Mouse (Mus musculus): ENCODE data around the gene Dnah8. TPM values are rescaled to one million over a fixed set of nuclear protein-coding genes. Genes with fewer than 3 reads are reported as not detected.
"Not testable (repeated sequence)": the region's sequence is repeated elsewhere in the genome, so short reads cannot be mapped to it uniquely, and the experiment has no call there.

Dnah8 gene
- polyA plus RNA-seq, 1 experiment from 2014 or later, result 2.1 TPM

- H3K36me3 ChIP-seq; H3K4me1 ChIP-seq; H3K27ac ChIP-seq (replicated peaks); H3K9me3 ChIP-seq; H3K27me3 ChIP-seq (replicated peaks); H3K4me3 ChIP-seq; H3K4me2 ChIP-seq; ATAC-seq (ENCODE audit: extremely low read depth, insufficient number of reproducible peaks, low FRiP score, low TSS enrichment); H3K9ac ChIP-seq: not testable (repeated sequence)
- WGBS, result no CpG with 5 or more reads among the region's 20 CpGs
These were observed 2.6 kb downstream of the Dnah8 start, which contains the start of gene Glo1 for GRCm38 (mm10) chr17:30626719-30627118. Gene Glo1, minus strand, starts transcription at chr17:30626871.

GRCm38 (mm10) chr17:30635367-30635766 is 11.2 kb downstream of the Dnah8 start:
- Histone ChIP-seq H3K4me1 (peaks cover 10% of the 10 kb centered on the region), H3K36me3 (no peaks in the 10 kb centered on the region), H3K9ac (peak overlapping the region; percentile 48), H3K4me2 (peak overlapping the region; percentile 65), H3K27ac (replicated peaks) (no peak overlapping the region), H3K4me3 (peak overlapping the region; percentile 47), H3K9me3 (no peaks in the 10 kb centered on the region), H3K27me3 (replicated peaks) (no peaks in the 10 kb centered on the region)
- 16% methylated on average over 15 of the region's 17 CpGs for WGBS
- no peak for ATAC-seq (ENCODE audit: extremely low read depth, insufficient number of reproducible peaks, low FRiP score, low TSS enrichment)

- peaks cover 10% of the 10 kb centered on the region for H3K4me1 ChIP-seq
- H3K27me3 ChIP-seq (replicated peaks), result no peaks in the 10 kb centered on the region
- 32% methylated on average over 1 of the region's 1 CpGs for WGBS
- no peaks in the 10 kb centered on the region for H3K9me3 ChIP-seq
- no peak for ATAC-seq (ENCODE audit: extremely low read depth, insufficient number of reproducible peaks, low FRiP score, low TSS enrichment)
- no peak overlapping the region for H3K27ac ChIP-seq (replicated peaks)
- H3K36me3 ChIP-seq, result no peaks in the 10 kb centered on the region
- H3K4me2 ChIP-seq, result no peak overlapping the region
- H3K9ac ChIP-seq, result no peak overlapping the region
- H3K4me3 ChIP-seq, result no peak overlapping the region
These were observed 13.6 kb downstream of the Dnah8 start for GRCm38 (mm10) chr17:30637714-30638113.

- Histone ChIP-seq H3K9ac (no peak overlapping the region), H3K9me3 (no peaks in the 10 kb centered on the region), H3K27me3 (replicated peaks) (no peaks in the 10 kb centered on the region), H3K4me3 (no peak overlapping the region), H3K4me2 (no peak overlapping the region), H3K36me3 (no peaks in the 10 kb centered on the region), H3K4me1 (peaks cover 10% of the 10 kb centered on the region), H3K27ac (replicated peaks) (no peak overlapping the region)
- no peak for ATAC-seq (ENCODE audit: extremely low read depth, insufficient number of reproducible peaks, low FRiP score, low TSS enrichment)
- WGBS, result 46% methylated on average over 2 of the region's 2 CpGs
These were observed 14.8 kb downstream of the Dnah8 start for GRCm38 (mm10) chr17:30638996-30639395.

DNA sequence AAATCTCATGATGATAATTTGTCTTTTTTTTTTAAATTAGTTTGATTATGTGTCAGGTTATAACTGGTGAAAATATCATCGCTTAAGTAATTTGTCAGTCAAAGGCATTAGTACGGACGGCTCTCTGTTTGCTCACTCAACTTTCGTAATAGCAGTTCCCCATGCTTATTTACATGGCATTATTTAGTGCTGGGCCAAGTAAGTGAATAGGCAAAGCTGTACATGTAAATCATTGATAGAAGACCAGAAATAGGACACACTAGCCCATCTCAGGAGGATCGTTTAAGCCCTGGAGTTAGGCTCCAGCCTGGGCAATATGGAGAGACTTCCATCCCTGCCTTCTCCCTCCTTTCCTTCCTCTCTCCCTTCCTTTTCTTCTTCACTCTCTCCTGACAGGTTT is 16.7 kb downstream of the Dnah8 start:
- H3K9me3 ChIP-seq, result no peaks in the 10 kb centered on the region
- H3K4me1 ChIP-seq, result peaks cover 5% of the 10 kb centered on the region; the same call in 1 of the 2 replicates
- H3K36me3 ChIP-seq, result no peaks in the 10 kb centered on the region
- no peaks in the 10 kb centered on the region for H3K27me3 ChIP-seq (replicated peaks)
- no peak for ATAC-seq (ENCODE audit: extremely low read depth, insufficient number of reproducible peaks, low FRiP score, low TSS enrichment)
- H3K9ac ChIP-seq, result no peak overlapping the region
- no peak overlapping the region for H3K27ac ChIP-seq (replicated peaks)
- 88% methylated on average over 5 of the region's 5 CpGs for WGBS
- H3K4me2 ChIP-seq, result no peak overlapping the region
- no peak overlapping the region for H3K4me3 ChIP-seq

DNA sequence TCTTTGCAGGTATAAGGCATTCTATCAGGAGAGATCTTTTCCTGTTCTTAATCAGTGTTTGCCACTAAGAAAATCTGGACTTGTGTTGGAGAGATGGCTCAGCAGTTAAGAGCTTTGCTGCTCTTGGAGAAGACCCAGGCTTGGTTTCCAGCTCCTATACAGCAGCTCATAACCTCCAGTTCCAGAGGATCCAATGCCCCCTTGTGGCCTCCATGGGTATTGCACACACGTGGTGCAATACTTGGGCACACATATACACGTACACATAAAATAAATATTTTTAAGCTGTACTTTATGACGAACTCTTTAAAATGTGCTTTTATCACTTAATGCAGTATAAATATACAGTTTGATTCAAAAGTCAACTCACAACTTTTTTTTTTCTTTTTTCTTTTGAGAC is 24.6 kb downstream of the Dnah8 start:
- H3K9me3 ChIP-seq, result peaks cover 6% of the 10 kb centered on the region; the same call in 1 of the 2 replicates
- no peaks in the 10 kb centered on the region for H3K27me3 ChIP-seq (replicated peaks)
- no peak overlapping the region for H3K9ac ChIP-seq
- H3K4me2 ChIP-seq, result no peak overlapping the region
- 86% methylated on average over 3 of the region's 3 CpGs for WGBS
- H3K4me1 ChIP-seq, result no peaks in the 10 kb centered on the region
- H3K27ac ChIP-seq (replicated peaks), result no peak overlapping the region
- H3K36me3 ChIP-seq, result 0 out of 2 replicates have a peak, but pooled peaks cover 3% of the 10 kb centered on the region
- H3K4me3 ChIP-seq, result no peak overlapping the region
- no peak for ATAC-seq (ENCODE audit: extremely low read depth, insufficient number of reproducible peaks, low FRiP score, low TSS enrichment)

GRCm38 (mm10) chr17:30653010-30653409 is 28.9 kb downstream of the Dnah8 start:
- 95% methylated on average over 6 of the region's 6 CpGs for WGBS
- Histone ChIP-seq H3K9ac (no peak overlapping the region), H3K4me3 (no peak overlapping the region), H3K4me1 (no peaks in the 10 kb centered on the region), H3K9me3 (peaks cover 6% of the 10 kb centered on the region; the same call in 1 of the 2 replicates), H3K36me3 (0 out of 2 replicates have a peak, but pooled peaks cover 3% of the 10 kb centered on the region), H3K4me2 (no peak overlapping the region), H3K27me3 (replicated peaks) (no peaks in the 10 kb centered on the region), H3K27ac (replicated peaks) (no peak overlapping the region)
- ATAC-seq (ENCODE audit: extremely low read depth, insufficient number of reproducible peaks, low FRiP score, low TSS enrichment), result no peak

- H3K27me3 ChIP-seq (replicated peaks), result no peaks in the 10 kb centered on the region
- ATAC-seq (ENCODE audit: extremely low read depth, insufficient number of reproducible peaks, low FRiP score, low TSS enrichment), result no peak
- peak overlapping the region; percentile 56 for H3K4me3 ChIP-seq
- peaks cover 3% of the 10 kb centered on the region; the same call in 1 of the 2 replicates for H3K9me3 ChIP-seq
- peak overlapping the region; percentile 78 for H3K9ac ChIP-seq
- no peaks in the 10 kb centered on the region for H3K4me1 ChIP-seq
- 58% methylated on average over 8 of the region's 8 CpGs for WGBS
- peak overlapping the region; percentile 61 for H3K27ac ChIP-seq (replicated peaks)
- peak overlapping the region; percentile 69 for H3K4me2 ChIP-seq
- no peaks in the 10 kb centered on the region for H3K36me3 ChIP-seq
These were observed 33.5 kb downstream of the Dnah8 start for GRCm38 (mm10) chr17:30657530-30658151.

- H3K27me3 ChIP-seq (replicated peaks), result no peaks in the 10 kb centered on the region
- peak overlapping the region; percentile 78 for H3K9ac ChIP-seq
- no peaks in the 10 kb centered on the region for H3K36me3 ChIP-seq
- peak overlapping the region; percentile 56 for H3K4me3 ChIP-seq
- peaks cover 3% of the 10 kb centered on the region; the same call in 1 of the 2 replicates for H3K9me3 ChIP-seq
- ATAC-seq (ENCODE audit: extremely low read depth, insufficient number of reproducible peaks, low FRiP score, low TSS enrichment), result no peak
- peak overlapping the region; percentile 69 for H3K4me2 ChIP-seq
- peak overlapping the region; percentile 61 for H3K27ac ChIP-seq (replicated peaks)
- no peaks in the 10 kb centered on the region for H3K4me1 ChIP-seq
- 19% methylated on average over 13 of the region's 13 CpGs for WGBS
These were observed 34.0 kb downstream of the Dnah8 start for GRCm38 (mm10) chr17:30658152-30658544.

GRCm38 (mm10) chr17:30662131-30662530 is 38.0 kb downstream of the Dnah8 start:
- Histone ChIP-seq H3K27ac (replicated peaks) (no peak overlapping the region), H3K9ac (no peak overlapping the region), H3K9me3 (peaks cover 12% of the 10 kb centered on the region), H3K36me3 (0 out of 2 replicates have a peak, but pooled peaks cover 6% of the 10 kb centered on the region), H3K4me2 (no peak overlapping the region), H3K27me3 (replicated peaks) (no peaks in the 10 kb centered on the region), H3K4me3 (no peak overlapping the region), H3K4me1 (no peaks in the 10 kb centered on the region)
- WGBS, result 72% methylated on average over 8 of the region's 8 CpGs
- ATAC-seq (ENCODE audit: extremely low read depth, insufficient number of reproducible peaks, low FRiP score, low TSS enrichment), result no peak

GRCm38 (mm10) chr17:30663170-30663569 is 39.0 kb downstream of the Dnah8 start:
- H3K27ac ChIP-seq (replicated peaks), result no peak overlapping the region

GRCm38 (mm10) chr17:30664856-30665255 is 40.7 kb downstream of the Dnah8 start:
- WGBS, result 71% methylated on average over 5 of the region's 5 CpGs
- Histone ChIP-seq H3K27ac (replicated peaks) (no peak overlapping the region), H3K9me3 (peaks cover 12% of the 10 kb centered on the region), H3K27me3 (replicated peaks) (no peaks in the 10 kb centered on the region), H3K4me1 (no peaks in the 10 kb centered on the region), H3K4me2 (no peak overlapping the region), H3K9ac (no peak overlapping the region), H3K36me3 (0 out of 2 replicates have a peak, but pooled peaks cover 6% of the 10 kb centered on the region), H3K4me3 (no peak overlapping the region)
- no peak for ATAC-seq (ENCODE audit: extremely low read depth, insufficient number of reproducible peaks, low FRiP score, low TSS enrichment)

More at GRCm38 (mm10) chr17:30663170-30663569, 39.0 kb downstream of the Dnah8 start:
- no peak for ATAC-seq (ENCODE audit: extremely low read depth, insufficient number of reproducible peaks, low FRiP score, low TSS enrichment)
- Histone ChIP-seq H3K4me1 (no peaks in the 10 kb centered on the region), H3K4me2 (no peak overlapping the region), H3K36me3 (0 out of 2 replicates have a peak, but pooled peaks cover 6% of the 10 kb centered on the region), H3K4me3 (no peak overlapping the region), H3K9ac (no peak overlapping the region), H3K9me3 (peaks cover 12% of the 10 kb centered on the region), H3K27me3 (replicated peaks) (no peaks in the 10 kb centered on the region)
- WGBS, result 85% methylated on average over 8 of the region's 8 CpGs
